Mouse (Mus musculus): ENCODE data around the gene Dcaf4. TPM values are rescaled to one million over a fixed set of nuclear protein-coding genes. Genes with fewer than 3 reads are reported as not detected.

The Dcaf4 gene
- polyA plus RNA-seq, 1 experiment: 13.7 TPM

DNA sequence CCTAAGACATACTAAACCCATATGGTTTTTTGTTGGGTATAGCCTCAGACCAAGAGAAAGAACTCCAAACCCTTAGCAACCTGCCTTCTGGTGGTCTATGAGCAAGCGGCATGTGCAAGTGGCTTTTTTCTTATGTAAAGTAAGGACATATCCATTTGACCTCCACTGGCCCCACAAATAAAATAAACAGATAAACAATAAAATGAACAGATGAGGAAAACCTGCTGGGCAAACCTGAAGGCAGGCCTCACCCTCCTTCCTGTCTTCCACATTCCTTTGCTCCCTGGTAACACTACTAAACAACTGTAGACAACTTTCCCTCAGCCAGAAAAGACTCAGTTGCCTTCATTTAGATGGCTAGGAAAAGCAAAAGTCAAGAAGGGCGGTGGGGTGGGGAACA, 58.1 kb downstream of the Dcaf4 start:
- Histone ChIP-seq H3K4me2 (ENCODE audit: low read depth) (no peak overlapping the region), H3K36me3 (ENCODE audit: control insufficient read depth, insufficient read depth) (peaks cover 19% of the 10 kb centered on the region), H3ac (ENCODE audit: control insufficient read depth, insufficient read length) (no peak overlapping the region), H3K79me2 (ENCODE audit: control insufficient read depth, insufficient read depth) (peaks cover 4% of the 10 kb centered on the region), H3K27me3 (ENCODE audit: control insufficient read depth, insufficient read depth, insufficient read length) (no peaks in the 10 kb centered on the region), H3K4me3 (no peak overlapping the region)
- no peak for TF ChIP-seq USF1 (IDR thresholded peaks at IDR 0.05; ENCODE audit: low read depth)
- TF ChIP-seq MYOG (IDR thresholded peaks at IDR 0.05; ENCODE audit: control insufficient read depth in 1 of 3, insufficient read depth in 1 of 3, insufficient read length in 2 of 3, low read depth in 2 of 3): no peak
- no peak for TF ChIP-seq MAX (IDR thresholded peaks at IDR 0.05; ENCODE audit: low read depth)
- no peak for TF ChIP-seq POLR2AphosphoS2 (IDR thresholded peaks at IDR 0.05; ENCODE audit: insufficient read length, low read depth)

DNA sequence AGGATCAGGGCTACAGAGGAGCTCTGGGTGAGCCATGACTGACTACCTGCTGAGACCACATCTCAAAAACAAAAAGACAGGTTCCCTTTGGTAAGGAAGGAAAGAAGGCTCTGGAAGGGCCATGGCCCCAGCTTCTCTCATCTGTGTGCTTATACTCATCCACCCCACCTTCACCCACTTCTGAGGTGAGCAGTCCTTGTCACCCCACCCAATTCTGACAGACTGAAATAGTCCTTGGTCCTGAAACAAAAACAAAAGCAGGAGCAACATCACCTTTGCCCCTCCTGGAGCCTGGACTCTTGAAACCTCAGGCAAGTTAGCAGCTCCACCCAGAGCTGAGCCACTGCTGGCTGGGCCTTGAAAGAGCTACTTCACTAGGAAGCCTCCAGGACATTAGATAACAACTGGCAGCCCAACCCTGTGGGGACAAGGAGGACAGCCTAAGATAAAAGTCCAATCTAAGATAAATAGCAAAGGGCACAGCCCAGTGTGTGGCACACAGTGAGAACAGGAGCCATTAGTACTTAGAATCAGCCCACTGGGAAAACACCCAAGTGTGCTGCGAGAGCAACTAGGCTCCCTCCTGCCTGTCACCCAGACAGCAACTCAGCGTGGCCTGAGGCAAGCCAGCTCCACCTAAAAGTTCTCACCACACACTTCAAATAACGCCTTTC, 58.8 kb downstream of the Dcaf4 start:
- Histone ChIP-seq H3ac (ENCODE audit: control insufficient read depth, insufficient read length) (no peak overlapping the region), H3K36me3 (ENCODE audit: control insufficient read depth, insufficient read depth) (peaks cover 26% of the 10 kb centered on the region), H3K79me2 (ENCODE audit: control insufficient read depth, insufficient read depth) (peaks cover 4% of the 10 kb centered on the region), H3K4me2 (ENCODE audit: low read depth) (no peak overlapping the region), H3K4me3 (no peak overlapping the region), H3K27me3 (ENCODE audit: control insufficient read depth, insufficient read depth, insufficient read length) (no peaks in the 10 kb centered on the region)
- TF ChIP-seq POLR2AphosphoS2 (IDR thresholded peaks at IDR 0.05; ENCODE audit: insufficient read length, low read depth) (no peak), MYOD1 (IDR thresholded peaks at IDR 0.05; ENCODE audit: control insufficient read depth in 1 of 3, insufficient read length in 2 of 3, low read depth in 2 of 3) (no peak), SRF (IDR thresholded peaks at IDR 0.05; ENCODE audit: control insufficient read depth, insufficient read length, low read depth) (no peak), MAX (IDR thresholded peaks at IDR 0.05; ENCODE audit: low read depth) (no peak), CEBPB (IDR thresholded peaks at IDR 0.05; ENCODE audit: insufficient read depth, poor library complexity, severe bottlenecking) (no peak), MYOG (IDR thresholded peaks at IDR 0.05; ENCODE audit: control insufficient read depth in 1 of 3, insufficient read depth in 1 of 3, insufficient read length in 2 of 3, low read depth in 2 of 3) (no peak), USF1 (IDR thresholded peaks at IDR 0.05; ENCODE audit: low read depth) (no peak), E2F4 (IDR thresholded peaks at IDR 0.05; ENCODE audit: insufficient read depth) (no peak)

DNA sequence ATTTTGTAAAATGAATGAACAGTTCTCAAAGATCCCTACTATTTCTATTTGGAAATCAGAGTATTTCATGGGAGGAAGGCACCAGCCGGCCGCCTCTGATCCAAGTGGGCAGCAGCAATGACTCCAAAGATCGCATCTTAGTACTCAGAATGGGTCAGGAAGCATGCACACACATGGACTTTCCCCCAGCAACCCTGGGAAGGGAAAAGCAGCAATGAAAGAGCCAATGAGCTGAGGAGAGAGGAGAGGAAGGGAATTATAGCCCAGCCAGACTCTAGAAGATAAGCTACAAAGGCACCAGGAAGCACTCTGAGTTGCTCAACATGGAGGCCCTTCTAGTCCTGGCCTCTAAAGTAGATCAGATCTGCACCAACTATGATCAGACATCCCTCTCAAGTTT, 60.0 kb downstream of the Dcaf4 start:
- Histone ChIP-seq H3K36me3 (ENCODE audit: control insufficient read depth, insufficient read depth) (peaks cover 26% of the 10 kb centered on the region), H3ac (ENCODE audit: control insufficient read depth, insufficient read length) (no peak overlapping the region), H3K27me3 (ENCODE audit: control insufficient read depth, insufficient read depth, insufficient read length) (no peaks in the 10 kb centered on the region), H3K4me2 (ENCODE audit: low read depth) (no peak overlapping the region), H3K4me3 (no peak overlapping the region), H3K79me2 (ENCODE audit: control insufficient read depth, insufficient read depth) (peaks cover 4% of the 10 kb centered on the region)
- no peak for TF ChIP-seq E2F4 (IDR thresholded peaks at IDR 0.05; ENCODE audit: insufficient read depth)
- no peak for TF ChIP-seq CEBPB (IDR thresholded peaks at IDR 0.05; ENCODE audit: insufficient read depth, poor library complexity, severe bottlenecking)
- TF ChIP-seq MAX (IDR thresholded peaks at IDR 0.05; ENCODE audit: low read depth): no peak
- TF ChIP-seq POLR2A (IDR thresholded peaks at IDR 0.05; ENCODE audit: insufficient read length, low read depth): no peak
- TF ChIP-seq TCF3 (IDR thresholded peaks at IDR 0.05; ENCODE audit: insufficient read length, low read depth): no peak
- no peak for TF ChIP-seq POLR2AphosphoS2 (IDR thresholded peaks at IDR 0.05; ENCODE audit: insufficient read length, low read depth)
- TF ChIP-seq MYOD1 (IDR thresholded peaks at IDR 0.05; ENCODE audit: control insufficient read depth in 1 of 3, insufficient read length in 2 of 3, low read depth in 2 of 3): no peak
- TF ChIP-seq REST (IDR thresholded peaks at IDR 0.05; ENCODE audit: insufficient read depth, insufficient read length): no peak
- no peak for TF ChIP-seq TCF12 (IDR thresholded peaks at IDR 0.05; ENCODE audit: insufficient read depth, poor library complexity, severe bottlenecking)
- TF ChIP-seq MYOG (IDR thresholded peaks at IDR 0.05; ENCODE audit: control insufficient read depth in 1 of 3, insufficient read depth in 1 of 3, insufficient read length in 2 of 3, low read depth in 2 of 3): no peak
- TF ChIP-seq SRF (IDR thresholded peaks at IDR 0.05; ENCODE audit: control insufficient read depth, insufficient read length, low read depth): no peak
- no peak for TF ChIP-seq USF1 (IDR thresholded peaks at IDR 0.05; ENCODE audit: low read depth)

DNA sequence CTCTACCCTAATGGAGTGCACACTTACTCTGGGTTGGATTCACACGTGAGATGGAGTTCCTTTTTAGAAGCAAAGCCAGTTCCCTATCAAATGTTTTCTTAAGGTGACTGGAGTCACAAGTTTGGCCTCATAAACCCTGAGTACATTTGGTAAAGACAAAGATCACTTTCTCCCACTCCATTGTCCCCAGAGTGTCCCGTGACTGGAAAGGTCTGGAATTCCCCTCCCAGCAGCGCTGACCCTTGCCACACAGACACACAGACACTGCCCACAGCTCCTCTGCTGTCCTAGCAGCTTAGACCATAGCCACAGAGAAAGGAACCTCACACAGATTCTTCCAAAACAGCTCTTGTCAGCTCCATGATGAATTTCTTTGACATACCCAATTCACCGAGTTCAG, 61.8 kb downstream of the Dcaf4 start:
- no peak overlapping the region for H3ac ChIP-seq (ENCODE audit: control insufficient read depth, insufficient read length)
- H3K79me2 ChIP-seq (ENCODE audit: control insufficient read depth, insufficient read depth): peaks cover 4% of the 10 kb centered on the region
- H3K4me3 ChIP-seq: no peak overlapping the region
- TF ChIP-seq MAX (IDR thresholded peaks at IDR 0.05; ENCODE audit: low read depth): no peak
- TF ChIP-seq SRF (IDR thresholded peaks at IDR 0.05; ENCODE audit: control insufficient read depth, insufficient read length, low read depth): no peak
- no peak for TF ChIP-seq USF1 (IDR thresholded peaks at IDR 0.05; ENCODE audit: low read depth)
- no peak for TF ChIP-seq TCF12 (IDR thresholded peaks at IDR 0.05; ENCODE audit: insufficient read depth, poor library complexity, severe bottlenecking)
- TF ChIP-seq MYOD1 (IDR thresholded peaks at IDR 0.05; ENCODE audit: control insufficient read depth in 1 of 3, insufficient read length in 2 of 3, low read depth in 2 of 3): no peak
- no peak for TF ChIP-seq REST (IDR thresholded peaks at IDR 0.05; ENCODE audit: insufficient read depth, insufficient read length)
- no peak for TF ChIP-seq CEBPB (IDR thresholded peaks at IDR 0.05; ENCODE audit: insufficient read depth, poor library complexity, severe bottlenecking)
- no peak for TF ChIP-seq MYOG (IDR thresholded peaks at IDR 0.05; ENCODE audit: control insufficient read depth in 1 of 3, insufficient read depth in 1 of 3, insufficient read length in 2 of 3, low read depth in 2 of 3)
- TF ChIP-seq E2F4 (IDR thresholded peaks at IDR 0.05; ENCODE audit: insufficient read depth): no peak
- no peak for TF ChIP-seq POLR2A (IDR thresholded peaks at IDR 0.05; ENCODE audit: insufficient read length, low read depth)
- no peak for TF ChIP-seq POLR2AphosphoS2 (IDR thresholded peaks at IDR 0.05; ENCODE audit: insufficient read length, low read depth)
- TF ChIP-seq TCF3 (IDR thresholded peaks at IDR 0.05; ENCODE audit: insufficient read length, low read depth): no peak
- H3K27me3 ChIP-seq (ENCODE audit: control insufficient read depth, insufficient read depth, insufficient read length): no peaks in the 10 kb centered on the region
- no peak overlapping the region for H3K4me2 ChIP-seq (ENCODE audit: low read depth)
- peaks cover 17% of the 10 kb centered on the region for H3K36me3 ChIP-seq (ENCODE audit: control insufficient read depth, insufficient read depth)

DNA sequence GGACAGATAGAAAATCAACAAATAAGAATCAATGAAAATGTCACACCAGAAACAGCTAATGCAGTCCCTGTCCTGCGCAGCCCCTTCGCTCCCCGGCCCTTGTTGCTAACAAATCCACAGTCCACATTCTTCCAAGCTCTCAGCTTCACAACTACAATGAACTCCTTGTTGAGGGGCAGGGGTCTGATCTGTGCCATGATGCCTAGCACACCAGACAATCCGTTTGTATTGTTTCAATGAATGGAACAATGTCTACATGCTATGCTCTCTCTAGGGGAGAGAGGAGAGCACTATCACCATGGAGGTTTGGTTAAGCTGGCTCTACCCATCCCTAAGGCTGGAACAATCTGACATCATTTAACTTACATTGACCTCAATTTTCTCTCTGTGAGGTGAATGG, 62.5 kb downstream of the Dcaf4 start:
- TF ChIP-seq POLR2A (IDR thresholded peaks at IDR 0.05; ENCODE audit: insufficient read length, low read depth) (no peak), USF1 (IDR thresholded peaks at IDR 0.05; ENCODE audit: low read depth) (no peak)
- Histone ChIP-seq H3K36me3 (ENCODE audit: control insufficient read depth, insufficient read depth) (peaks cover 16% of the 10 kb centered on the region), H3K79me2 (ENCODE audit: control insufficient read depth, insufficient read depth) (peaks cover 4% of the 10 kb centered on the region)

More for the DNA sequence above, 62.5 kb downstream of the Dcaf4 start:
- Histone ChIP-seq H3K27me3 (ENCODE audit: control insufficient read depth, insufficient read depth, insufficient read length) (no peaks in the 10 kb centered on the region), H3K4me2 (ENCODE audit: low read depth) (no peak overlapping the region), H3K4me3 (no peak overlapping the region), H3ac (ENCODE audit: control insufficient read depth, insufficient read length) (no peak overlapping the region)

Measured in myocyte (in vitro differentiated cells).